Mouse (Mus musculus) c-Kit-positive CD71-positive TER-119-negative erythroid progenitor cells, embryonic 14.5 days (primary cell): ENCODE results near the gene Prpf6.

ENCODE experiments used
- DNase-seq: peaks from one replicate; pipeline ENCODE4 v3.0.0-alpha.2; 2013; ENCODE audit warnings: low read depth

The Prpf6 gene

DNA sequence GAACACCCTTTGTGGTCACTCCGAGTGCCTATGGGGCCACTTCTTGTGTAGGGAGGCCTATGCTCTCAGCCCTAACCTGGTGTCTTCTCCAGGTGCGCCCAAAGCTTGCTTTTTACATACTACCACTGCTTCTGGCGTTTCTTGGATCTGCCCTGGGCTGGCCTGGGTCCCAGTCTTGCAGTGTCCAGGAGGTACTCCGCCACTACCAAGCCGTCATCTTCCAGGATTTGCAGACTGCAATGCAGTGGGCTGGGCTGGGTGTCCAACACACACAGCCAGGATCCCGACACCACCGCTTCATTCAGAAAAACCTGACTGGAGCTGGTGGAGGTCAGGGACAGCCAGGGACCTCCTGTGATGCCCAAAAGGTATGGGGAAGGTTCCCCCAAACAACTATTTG is 66.9 kb downstream of the Prpf6 start:
- DNase-seq, result no peak

DNA sequence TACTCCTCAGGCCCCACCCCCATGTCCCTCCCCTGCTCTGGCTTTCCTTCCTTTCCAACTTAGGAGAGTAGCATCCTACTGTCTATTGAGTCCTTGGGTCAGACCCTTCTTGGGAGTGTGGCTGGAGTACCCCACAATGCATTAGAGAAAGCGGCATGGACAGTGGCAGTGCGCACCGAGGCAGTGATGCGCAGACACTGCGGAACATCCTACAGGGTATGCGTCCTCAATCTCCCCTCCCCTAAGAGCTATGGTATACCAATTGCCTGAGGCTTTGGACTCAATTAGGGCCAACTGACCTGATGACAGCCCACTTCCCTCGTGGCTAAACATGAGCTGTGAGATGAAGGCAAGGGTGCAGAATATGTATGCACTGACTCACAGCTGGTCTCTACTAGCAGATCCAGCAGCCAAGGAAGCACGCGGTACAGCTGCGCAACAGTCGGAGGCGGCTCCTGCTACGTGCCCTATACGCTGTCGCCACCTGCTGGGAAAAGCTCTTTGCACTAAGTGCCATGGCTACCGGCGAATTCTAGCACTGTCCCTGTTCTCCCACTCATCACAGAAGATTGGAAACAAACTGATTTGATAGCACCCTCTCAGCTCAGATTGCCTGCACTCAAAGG is 67.4 kb downstream of the Prpf6 start:
- peak; percentile 53 for DNase-seq

- peak; percentile 67 for DNase-seq
Observed at GRCm38 (mm10) chr2:181659609-181660055, 68.0 kb downstream of the Prpf6 start.

GRCm38 (mm10) chr2:181662620-181663297 is 71.1 kb downstream of the Prpf6 start:
- DNase-seq, result no peak

GRCm38 (mm10) chr2:181663298-181663630 is 71.6 kb downstream of the Prpf6 start:
- no peak for DNase-seq

- no peak for DNase-seq
Observed at GRCm38 (mm10) chr2:181670285-181670912, 78.7 kb downstream of the Prpf6 start.

DNA sequence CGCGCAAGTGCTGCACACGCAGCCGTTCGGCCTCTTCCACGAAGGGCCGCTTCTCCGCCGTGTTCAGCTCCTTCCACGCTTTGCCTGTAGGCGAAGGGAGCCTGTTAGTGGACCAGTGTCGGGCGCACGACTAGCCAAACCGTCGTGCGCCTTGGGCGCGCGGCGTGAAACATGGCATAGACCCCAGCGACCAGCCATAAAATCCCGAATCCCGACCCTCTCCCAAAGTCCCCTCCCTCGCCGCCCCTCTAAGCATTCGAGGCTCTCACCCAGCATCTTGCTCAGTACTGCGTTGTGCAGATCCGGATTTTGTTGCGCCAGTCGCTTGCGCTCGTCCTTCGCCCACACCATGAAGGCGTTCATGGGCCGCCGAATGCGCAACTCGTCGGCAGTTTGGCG is 79.2 kb downstream of the Prpf6 start:
- no peak for DNase-seq

DNA sequence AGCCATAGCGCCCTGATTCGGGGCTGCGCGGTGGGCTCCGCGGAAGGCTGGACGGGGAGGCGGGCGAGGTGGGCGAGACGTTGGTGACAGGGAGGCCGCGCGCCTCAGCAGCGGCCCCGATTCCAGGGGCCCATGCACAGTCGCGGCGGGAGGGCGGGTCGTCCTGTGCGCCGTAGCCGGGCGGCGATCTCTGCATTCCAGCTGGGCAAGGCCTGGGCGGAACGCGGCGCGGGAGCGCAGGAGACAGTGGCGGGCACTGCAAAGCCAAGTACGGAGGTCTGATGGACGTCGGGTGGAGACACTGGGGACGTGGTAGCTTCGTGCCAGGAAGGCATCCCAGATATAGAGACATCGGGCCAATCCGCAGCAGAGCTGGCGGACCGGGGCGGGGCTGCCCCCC is 79.7 kb downstream of the Prpf6 start, which contains the start of gene Sox18:
Sox18 (minus strand) TSS at position 315 of the 400 bp plus-strand sequence.
- DNase-seq, result no peak

DNA sequence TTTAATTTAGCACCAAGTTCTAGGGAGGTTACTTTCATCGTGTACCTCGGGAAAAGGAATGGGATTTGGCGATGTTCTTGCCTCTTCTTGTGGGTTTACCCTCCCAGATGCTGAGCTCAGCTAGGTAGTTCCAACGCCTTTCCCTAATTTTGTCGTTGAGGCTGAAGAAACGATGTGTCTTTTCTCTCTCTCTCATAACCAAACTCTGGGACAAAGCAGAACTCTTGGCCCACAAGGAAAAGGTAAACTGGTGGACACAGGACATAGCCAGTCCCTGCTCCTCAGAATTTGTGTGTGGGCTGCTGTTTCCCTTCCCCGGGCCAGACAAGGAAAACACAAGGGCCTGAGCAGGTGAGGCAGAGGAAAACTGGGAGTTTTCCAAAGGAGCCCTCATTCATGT is 80.3 kb downstream of the Prpf6 start:
- DNase-seq, result no peak

- DNase-seq, result no peak
Observed at GRCm38 (mm10) chr2:181673501-181673900, 81.8 kb downstream of the Prpf6 start.

- DNase-seq, result no peak
Observed at GRCm38 (mm10) chr2:181674934-181675333, 83.3 kb downstream of the Prpf6 start.

DNA sequence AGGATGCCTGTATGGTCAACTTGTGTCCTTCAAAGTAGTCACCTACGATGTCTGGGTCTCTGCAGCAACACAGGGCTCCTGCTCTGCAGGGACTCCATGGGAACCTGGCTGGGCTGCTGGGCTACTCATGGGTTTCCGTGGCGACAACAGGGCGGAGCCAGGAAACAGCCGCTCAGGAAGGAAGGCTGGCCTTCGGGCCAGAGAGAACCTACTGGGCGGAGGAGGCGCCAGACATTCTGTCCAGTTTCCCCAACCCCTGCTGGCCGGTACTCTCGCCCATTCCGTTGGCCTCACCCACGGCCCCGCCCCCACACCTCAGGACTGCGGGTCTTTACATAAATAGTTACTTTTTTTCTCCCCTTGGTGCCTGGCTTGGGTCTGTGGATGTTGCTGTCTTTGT is 83.8 kb downstream of the Prpf6 start:
- DNase-seq, result no peak

- DNase-seq, result no peak
Observed at GRCm38 (mm10) chr2:181676424-181676823, 84.8 kb downstream of the Prpf6 start.

DNA sequence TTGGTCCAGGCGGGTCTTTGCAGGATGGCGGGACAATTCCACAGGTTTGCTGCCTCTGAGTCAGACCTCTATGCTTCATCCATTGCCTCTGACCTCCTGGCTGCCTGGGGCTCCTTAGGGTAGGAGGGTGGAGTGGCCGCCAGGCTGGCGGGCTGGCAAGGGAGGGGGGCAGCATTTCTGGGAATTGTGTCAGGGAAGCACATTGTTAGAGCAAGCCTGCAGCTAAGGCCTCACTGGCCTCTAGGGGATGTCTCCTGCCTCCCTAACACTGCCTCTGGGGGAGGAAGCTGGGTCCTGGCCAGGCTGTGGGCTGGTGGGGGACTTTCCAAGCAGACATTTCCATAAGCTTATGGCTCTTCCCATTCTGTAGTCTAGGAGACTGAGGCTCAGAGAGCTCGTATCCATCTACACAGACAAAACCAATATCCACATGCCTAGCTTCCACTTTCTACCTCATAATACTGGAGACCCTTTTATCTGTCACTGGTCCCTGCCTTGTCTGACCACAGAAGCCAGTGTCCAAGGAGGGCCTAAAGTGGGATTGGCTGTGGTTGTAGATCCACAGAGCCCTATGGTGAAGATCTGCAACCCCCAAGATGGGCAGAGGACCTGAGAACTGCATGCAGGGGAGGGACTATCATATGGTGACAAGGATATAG is 85.6 kb downstream of the Prpf6 start:
- no peak for DNase-seq

DNA sequence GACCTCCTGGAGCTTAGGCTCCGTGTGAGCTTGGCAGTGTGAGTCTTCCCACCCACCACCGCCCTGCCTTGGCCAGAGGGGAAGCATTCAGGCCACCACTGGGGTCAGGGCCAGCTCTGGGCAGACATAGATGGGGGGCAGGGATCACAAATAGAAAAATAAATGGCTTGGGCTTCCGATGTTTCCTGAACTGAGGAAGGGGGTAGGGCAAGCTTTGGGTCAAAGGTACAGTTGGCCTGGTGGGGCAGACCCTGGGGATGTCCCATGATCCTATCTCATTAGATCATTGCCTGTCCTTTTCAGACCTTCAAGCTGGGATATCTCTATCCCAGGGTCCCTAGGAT is 86.1 kb downstream of the Prpf6 start:
- no peak for DNase-seq

GRCm38 (mm10) chr2:181678780-181679179 is 87.1 kb downstream of the Prpf6 start:
- DNase-seq, result peak; percentile 72

DNA sequence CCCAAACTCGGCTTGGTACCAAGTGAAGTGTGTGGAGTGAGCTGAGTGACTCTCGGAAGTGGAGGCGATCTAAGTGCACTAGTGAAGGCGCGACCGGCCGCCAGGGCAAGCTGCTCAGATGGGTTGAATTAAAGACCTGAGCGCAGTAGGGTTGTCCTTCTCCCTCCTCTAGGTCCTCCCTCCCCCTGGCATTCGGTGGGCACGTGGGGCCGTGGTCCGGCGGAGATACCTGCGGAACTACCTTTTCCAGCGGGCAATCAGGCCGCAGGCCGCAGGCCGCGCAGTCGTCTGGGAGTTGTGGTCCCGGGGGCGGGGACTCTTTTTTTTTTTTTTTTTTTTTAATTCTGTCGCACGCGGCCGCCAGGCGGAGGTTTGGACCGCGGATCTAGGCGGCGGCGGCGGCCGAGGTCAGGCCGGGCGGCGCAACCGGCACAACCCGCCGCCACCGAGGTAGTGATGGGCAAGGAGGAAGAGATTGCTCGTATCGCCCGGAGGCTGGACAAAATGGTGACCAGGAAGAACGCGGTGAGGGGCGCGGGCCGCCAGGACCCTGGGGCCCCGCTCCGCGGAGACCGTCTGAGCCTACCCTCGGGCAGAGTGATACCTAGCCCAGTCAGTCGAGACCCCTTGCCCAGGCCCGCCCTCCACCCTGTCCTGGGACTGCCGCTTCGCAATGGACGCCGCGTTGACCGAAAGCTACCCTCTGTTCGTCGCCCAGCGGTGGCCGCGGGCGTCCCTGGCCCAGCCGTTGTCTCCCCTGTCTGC is 88.5 kb downstream of the Prpf6 start, which contains the start of gene Tcea2:
Tcea2 (plus strand) TSS at position 360 of the 765 bp plus-strand sequence.
- DNase-seq, result peak; percentile 58

DNA sequence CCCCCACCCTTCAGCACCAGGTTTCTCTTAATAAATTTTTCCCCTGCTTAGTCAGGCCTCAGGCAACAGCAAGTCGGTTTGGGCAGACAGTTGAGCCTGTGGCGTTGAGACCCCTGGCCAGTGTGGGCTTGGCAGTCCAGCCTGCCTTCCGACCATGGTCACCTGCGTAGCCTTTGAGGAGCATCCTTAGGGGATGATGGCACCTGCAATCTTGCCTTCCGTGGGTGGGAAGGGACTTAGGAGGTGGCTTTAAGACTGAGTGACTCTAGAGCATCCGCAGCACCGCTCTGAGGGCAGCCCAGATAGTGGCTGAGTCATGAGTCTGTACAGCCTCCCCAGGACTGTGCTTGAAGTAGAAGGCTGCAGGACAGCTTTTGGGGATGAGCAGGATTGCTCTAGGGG is 89.0 kb downstream of the Prpf6 start:
- no peak for DNase-seq

DNA sequence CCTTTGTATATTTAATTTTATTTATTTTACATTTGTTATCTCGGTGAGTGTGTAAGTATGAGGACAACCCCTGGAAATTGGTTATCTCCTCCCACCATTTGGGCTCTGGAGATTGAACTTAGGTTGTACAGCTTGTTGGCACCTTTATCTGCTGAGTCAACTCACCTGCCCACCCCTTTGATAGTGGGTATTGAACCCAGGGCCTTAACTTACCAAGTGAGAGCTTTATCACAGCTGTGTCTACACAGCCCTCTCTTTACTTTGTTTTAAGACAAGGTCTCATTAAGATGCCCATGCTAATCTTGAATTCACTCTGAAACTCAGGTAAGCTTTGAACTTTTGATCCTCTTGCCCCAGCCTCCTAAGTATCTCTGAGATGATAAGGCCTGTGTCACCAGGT is 90.3 kb downstream of the Prpf6 start:
- DNase-seq, result no peak

GRCm38 (mm10) chr2:181683381-181683780 is 91.7 kb downstream of the Prpf6 start:
- DNase-seq, result no peak

DNA sequence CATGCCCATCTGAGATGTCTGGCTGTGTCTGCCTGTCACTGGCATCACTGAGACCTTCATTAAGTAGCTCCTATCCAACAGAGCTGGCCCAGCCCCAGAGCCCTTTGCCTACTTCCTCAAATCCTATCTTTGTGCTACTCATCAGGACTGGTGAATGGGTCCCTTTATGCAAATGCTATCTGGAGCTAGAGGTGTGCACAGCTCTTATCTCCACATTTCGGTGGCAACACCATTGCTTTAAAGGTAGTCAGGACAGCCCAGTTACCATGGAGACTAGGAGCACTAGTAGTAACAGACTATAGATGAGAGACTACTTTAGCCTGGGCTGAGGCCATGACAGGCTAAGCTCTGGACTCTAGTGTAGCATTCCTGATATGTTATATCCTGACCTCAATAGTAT is 93.0 kb downstream of the Prpf6 start:
- DNase-seq, result no peak

- DNase-seq, result no peak
Observed at GRCm38 (mm10) chr2:181685686-181686085, 94.0 kb downstream of the Prpf6 start.
